Mouse (Mus musculus): ENCODE measurements at regions not wholly inside any gene's neighbourhood (a gene's known extent, or its start where the extent isn't known, plus 50 kb on each side); places are given as distances from the start of the nearest gene placed in this dataset.

DNA sequence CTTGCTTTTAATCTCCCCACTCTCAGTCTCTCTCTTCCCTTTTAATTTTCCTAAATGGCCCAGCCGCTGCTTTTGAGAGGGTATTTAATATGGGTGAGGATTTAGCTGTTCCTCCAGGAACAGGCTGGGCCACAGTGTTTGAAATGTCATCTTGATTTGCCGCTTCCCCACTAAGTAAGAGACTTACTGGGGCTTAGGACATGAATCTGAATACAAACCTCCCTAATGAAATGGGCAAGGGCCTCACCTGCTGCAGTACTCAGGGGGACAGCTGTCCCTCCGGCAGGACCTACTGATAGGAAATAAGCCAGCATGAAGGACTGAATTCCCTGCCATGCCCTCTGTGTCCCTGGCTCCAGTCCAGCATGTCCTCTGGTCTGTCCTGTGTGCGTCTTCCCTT lies 50.6 kb upstream of the Prr23a1 start:
- no peaks in the 10 kb centered on the region for H3K27me3 ChIP-seq (ENCODE audit: control insufficient read depth, insufficient read depth, low read length)
- no peaks in the 10 kb centered on the region for H3K9me3 ChIP-seq (ENCODE audit: control insufficient read depth, low read length)
- no peaks in the 10 kb centered on the region for H3K36me3 ChIP-seq (ENCODE audit: control insufficient read depth, insufficient read depth, low read length)
- ATAC-seq (ENCODE audit: low read depth), result no peak
- no peak overlapping the region for H3K4me3 ChIP-seq (ENCODE audit: low read depth, low read length)
- H3K9ac ChIP-seq (replicated peaks; ENCODE audit: low read depth, low read length), result no peak overlapping the region
- no peak overlapping the region for H3K27ac ChIP-seq (ENCODE audit: low read depth, low read length)
- 78% methylated on average over 4 of the region's 4 CpGs for WGBS
- no peak overlapping the region for H3K4me2 ChIP-seq (ENCODE audit: low read depth, low read length)
- no peaks in the 10 kb centered on the region for H3K4me1 ChIP-seq (ENCODE audit: control insufficient read depth, insufficient read depth, low read length)

- no peaks in the 10 kb centered on the region for H3K27me3 ChIP-seq (ENCODE audit: control insufficient read depth, insufficient read depth, low read length)
- no peaks in the 10 kb centered on the region for H3K36me3 ChIP-seq (ENCODE audit: control insufficient read depth, insufficient read depth, low read length)
- no peak overlapping the region for H3K4me3 ChIP-seq (ENCODE audit: low read depth, low read length)
- no peak for ATAC-seq (ENCODE audit: low read depth)
- no peaks in the 10 kb centered on the region for H3K9me3 ChIP-seq (ENCODE audit: control insufficient read depth, low read length)
- 66% methylated on average over 5 of the region's 5 CpGs for WGBS
- no peaks in the 10 kb centered on the region for H3K4me1 ChIP-seq (ENCODE audit: control insufficient read depth, insufficient read depth, low read length)
- no peak overlapping the region for H3K9ac ChIP-seq (replicated peaks; ENCODE audit: low read depth, low read length)
- H3K4me2 ChIP-seq (ENCODE audit: low read depth, low read length), result no peak overlapping the region
- no peak overlapping the region for H3K27ac ChIP-seq (ENCODE audit: low read depth, low read length)
Measured at GRCm38 (mm10) chr9:98773651-98774185, 68.6 kb upstream of the Prr23a1 start.

DNA sequence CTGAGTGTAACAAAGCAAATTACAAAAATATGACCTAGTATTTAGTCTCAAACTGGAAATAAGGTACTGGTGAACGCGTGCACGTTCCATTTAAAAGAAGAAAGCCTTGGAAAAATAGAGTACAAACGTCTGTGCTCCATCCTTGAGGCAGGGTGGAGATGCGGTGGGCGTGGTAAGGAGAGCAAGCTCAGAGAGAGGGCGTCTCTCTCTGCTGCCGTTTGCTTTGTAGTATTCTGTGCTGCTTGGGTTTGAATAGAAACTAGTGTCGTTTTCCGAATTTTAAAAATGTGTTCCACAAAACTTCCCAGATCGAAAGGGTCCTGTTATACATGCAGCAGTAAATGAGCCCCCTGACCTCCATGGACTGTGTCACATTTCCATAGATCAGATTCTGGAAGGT lies 69.1 kb upstream of the Prr23a1 start:
- Histone ChIP-seq H3K27me3 (ENCODE audit: control insufficient read depth, insufficient read depth, low read length) (no peaks in the 10 kb centered on the region), H3K4me3 (ENCODE audit: low read depth, low read length) (no peak overlapping the region), H3K27ac (ENCODE audit: low read depth, low read length) (no peak overlapping the region), H3K4me2 (ENCODE audit: low read depth, low read length) (no peak overlapping the region), H3K36me3 (ENCODE audit: control insufficient read depth, insufficient read depth, low read length) (no peaks in the 10 kb centered on the region), H3K9ac (replicated peaks; ENCODE audit: low read depth, low read length) (no peak overlapping the region), H3K9me3 (ENCODE audit: control insufficient read depth, low read length) (no peaks in the 10 kb centered on the region), H3K4me1 (ENCODE audit: control insufficient read depth, insufficient read depth, low read length) (no peaks in the 10 kb centered on the region)
- 85% methylated on average over 11 of the region's 11 CpGs for WGBS
- ATAC-seq (ENCODE audit: low read depth), result no peak

- H3K4me2 ChIP-seq (ENCODE audit: low read depth, low read length), result no peak overlapping the region
- WGBS, result 78% methylated on average over 4 of the region's 4 CpGs
- H3K4me1 ChIP-seq (ENCODE audit: control insufficient read depth, insufficient read depth, low read length), result no peaks in the 10 kb centered on the region
- H3K36me3 ChIP-seq (ENCODE audit: control insufficient read depth, insufficient read depth, low read length), result no peaks in the 10 kb centered on the region
- no peaks in the 10 kb centered on the region for H3K9me3 ChIP-seq (ENCODE audit: control insufficient read depth, low read length)
- H3K27ac ChIP-seq (ENCODE audit: low read depth, low read length), result no peak overlapping the region
- H3K4me3 ChIP-seq (ENCODE audit: low read depth, low read length), result no peak overlapping the region
- no peak for ATAC-seq (ENCODE audit: low read depth)
- H3K27me3 ChIP-seq (ENCODE audit: control insufficient read depth, insufficient read depth, low read length), result no peaks in the 10 kb centered on the region
- no peak overlapping the region for H3K9ac ChIP-seq (replicated peaks; ENCODE audit: low read depth, low read length)
Measured at GRCm38 (mm10) chr9:98754764-98755163, 87.5 kb upstream of the Prr23a1 start.

- Histone ChIP-seq H3K4me1 (ENCODE audit: control insufficient read depth, insufficient read depth, low read length) (no peaks in the 10 kb centered on the region), H3K27me3 (ENCODE audit: control insufficient read depth, insufficient read depth, low read length) (no peaks in the 10 kb centered on the region), H3K4me2 (ENCODE audit: low read depth, low read length) (no peak overlapping the region), H3K9ac (replicated peaks; ENCODE audit: low read depth, low read length) (no peak overlapping the region), H3K9me3 (ENCODE audit: control insufficient read depth, low read length) (no peaks in the 10 kb centered on the region), H3K27ac (ENCODE audit: low read depth, low read length) (no peak overlapping the region), H3K4me3 (ENCODE audit: low read depth, low read length) (no peak overlapping the region), H3K36me3 (ENCODE audit: control insufficient read depth, insufficient read depth, low read length) (no peaks in the 10 kb centered on the region)
- ATAC-seq (ENCODE audit: low read depth), result no peak
- WGBS, result 82% methylated on average over 6 of the region's 6 CpGs
Measured at GRCm38 (mm10) chr9:98753356-98753953, 88.8 kb upstream of the Prr23a1 start.

GRCm38 (mm10) chr9:98743785-98744184 lies 98.5 kb upstream of the Prr23a1 start:
- Histone ChIP-seq H3K9ac (replicated peaks; ENCODE audit: low read depth, low read length) (no peak overlapping the region), H3K27ac (ENCODE audit: low read depth, low read length) (no peak overlapping the region), H3K36me3 (ENCODE audit: control insufficient read depth, insufficient read depth, low read length) (no peaks in the 10 kb centered on the region), H3K4me1 (ENCODE audit: control insufficient read depth, insufficient read depth, low read length) (no peaks in the 10 kb centered on the region), H3K4me2 (ENCODE audit: low read depth, low read length) (no peak overlapping the region), H3K27me3 (ENCODE audit: control insufficient read depth, insufficient read depth, low read length) (no peaks in the 10 kb centered on the region), H3K9me3 (ENCODE audit: control insufficient read depth, low read length) (no peaks in the 10 kb centered on the region), H3K4me3 (ENCODE audit: low read depth, low read length) (no peak overlapping the region)
- no peak for ATAC-seq (ENCODE audit: low read depth)

DNA sequence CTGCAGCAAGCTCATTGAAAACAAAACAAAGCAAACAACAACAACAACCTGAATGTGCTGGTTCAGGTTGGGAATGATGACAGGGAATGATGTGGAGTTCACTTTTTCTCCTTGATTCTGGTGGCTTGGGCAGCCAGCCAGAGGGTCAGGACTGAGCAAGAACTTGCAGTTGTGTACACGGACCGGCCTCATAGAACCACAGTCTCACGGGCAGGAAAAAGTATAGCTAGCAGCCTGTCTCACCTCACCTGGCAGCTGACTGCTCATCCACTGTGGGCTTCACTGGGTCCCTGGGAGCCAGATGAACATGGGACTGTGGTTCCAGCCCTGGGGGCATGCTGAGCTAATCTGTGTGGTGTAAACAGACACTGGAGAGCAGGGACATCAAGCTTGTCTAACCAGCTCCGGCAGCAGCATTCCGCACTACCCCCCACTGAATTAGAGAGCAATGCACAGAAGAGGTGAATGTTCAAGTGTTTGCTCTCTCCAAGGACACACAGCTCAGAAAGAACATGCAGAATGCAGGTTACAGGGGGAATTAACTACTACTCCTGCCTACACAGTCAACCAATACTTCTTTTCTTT lies 114.9 kb upstream of the Prr23a1 start:
- Histone ChIP-seq H3K4me2 (ENCODE audit: low read depth, low read length) (no peak overlapping the region), H3K4me1 (ENCODE audit: control insufficient read depth, insufficient read depth, low read length) (no peaks in the 10 kb centered on the region), H3K27ac (ENCODE audit: low read depth, low read length) (no peak overlapping the region), H3K9ac (replicated peaks; ENCODE audit: low read depth, low read length) (no peak overlapping the region), H3K36me3 (ENCODE audit: control insufficient read depth, insufficient read depth, low read length) (no peaks in the 10 kb centered on the region), H3K9me3 (ENCODE audit: control insufficient read depth, low read length) (no peaks in the 10 kb centered on the region), H3K27me3 (ENCODE audit: control insufficient read depth, insufficient read depth, low read length) (no peaks in the 10 kb centered on the region), H3K4me3 (ENCODE audit: low read depth, low read length) (no peak overlapping the region)
- 64% methylated on average over 5 of the region's 5 CpGs for whole genome bisulfite sequencing
- no peak for ATAC-seq (ENCODE audit: low read depth)

DNA sequence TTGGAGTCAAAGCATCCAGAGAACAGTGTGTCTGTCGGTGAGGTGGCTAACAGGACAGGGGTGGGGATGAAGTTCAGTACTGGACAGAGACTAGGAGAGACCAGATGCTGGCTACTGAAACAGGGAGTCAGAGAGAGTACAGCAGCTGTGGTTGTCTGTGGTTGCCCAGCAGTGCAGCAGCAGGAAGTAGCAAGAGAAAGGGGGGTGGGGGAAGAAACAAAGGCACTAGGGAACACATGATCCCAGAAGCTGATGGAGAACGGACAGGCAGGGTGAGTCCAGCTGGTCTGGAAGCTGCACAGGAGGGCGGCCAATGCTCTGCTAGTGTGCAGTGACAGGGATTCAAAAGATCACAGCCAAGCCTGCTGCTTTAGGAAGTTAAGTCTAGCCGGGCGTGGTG lies 115.7 kb upstream of the Prr23a1 start:
- ATAC-seq (ENCODE audit: low read depth), result no peak
- Histone ChIP-seq H3K9ac (replicated peaks; ENCODE audit: low read depth, low read length) (no peak overlapping the region), H3K27me3 (ENCODE audit: control insufficient read depth, insufficient read depth, low read length) (no peaks in the 10 kb centered on the region), H3K4me1 (ENCODE audit: control insufficient read depth, insufficient read depth, low read length) (no peaks in the 10 kb centered on the region), H3K9me3 (ENCODE audit: control insufficient read depth, low read length) (no peaks in the 10 kb centered on the region), H3K4me2 (ENCODE audit: low read depth, low read length) (no peak overlapping the region), H3K27ac (ENCODE audit: low read depth, low read length) (no peak overlapping the region), H3K4me3 (ENCODE audit: low read depth, low read length) (no peak overlapping the region), H3K36me3 (ENCODE audit: control insufficient read depth, insufficient read depth, low read length) (no peaks in the 10 kb centered on the region)
- WGBS, result 49% methylated on average over 5 of the region's 5 CpGs

DNA sequence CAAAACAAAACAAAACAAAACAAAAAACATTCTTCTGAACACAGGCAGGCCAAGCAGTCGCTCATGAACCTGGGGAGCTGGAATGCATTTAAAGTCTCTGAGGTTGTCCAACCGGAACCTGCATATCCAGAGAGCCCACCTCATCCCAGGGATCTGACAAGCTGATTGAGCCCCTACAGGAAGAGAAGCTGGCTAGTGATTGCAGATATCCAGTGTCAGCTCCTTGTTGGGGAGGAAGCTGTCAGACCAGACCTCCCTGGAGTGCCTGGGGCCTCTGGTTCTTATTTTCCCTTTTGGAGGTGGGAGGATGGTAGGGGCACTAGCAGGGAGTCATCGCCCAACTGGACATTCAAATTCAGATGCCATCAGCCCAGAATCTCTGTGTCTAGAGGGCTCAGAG lies 119.4 kb upstream of the Prr23a1 start:
- no peaks in the 10 kb centered on the region for H3K9me3 ChIP-seq (ENCODE audit: control insufficient read depth, low read length)
- no peaks in the 10 kb centered on the region for H3K27me3 ChIP-seq (ENCODE audit: control insufficient read depth, insufficient read depth, low read length)
- no peak overlapping the region for H3K4me2 ChIP-seq (ENCODE audit: low read depth, low read length)
- 83% methylated on average over 3 of the region's 3 CpGs for WGBS
- H3K27ac ChIP-seq (ENCODE audit: low read depth, low read length), result no peak overlapping the region
- no peaks in the 10 kb centered on the region for H3K4me1 ChIP-seq (ENCODE audit: control insufficient read depth, insufficient read depth, low read length)
- ATAC-seq (ENCODE audit: low read depth), result no peak
- H3K4me3 ChIP-seq (ENCODE audit: low read depth, low read length), result no peak overlapping the region
- H3K36me3 ChIP-seq (ENCODE audit: control insufficient read depth, insufficient read depth, low read length), result no peaks in the 10 kb centered on the region
- no peak overlapping the region for H3K9ac ChIP-seq (replicated peaks; ENCODE audit: low read depth, low read length)

Data from neural tube, embryonic 14.5 days (tissue).